Mouse (Mus musculus) CD8-positive naive resting alpha-beta T cell, adult 2 months (primary cell): Measurements from ENCODE around the gene Rngtt.
A peak's percentile ranks its signal among the peaks of the same experiment; 100 is the strongest.
"Not testable (repeated sequence)": the region's sequence is repeated elsewhere in the genome, so short reads cannot be mapped to it uniquely, and the experiment has no call there.

Source experiments
- DNase-seq, 2 experiments: peaks; one replicate each; pipeline ENCODE4 v3.0.0; 2022; ENCODE audit warnings: low read depth in 2 of 2, low spot score in 2 of 2

Gene Rngtt

GRCm38 (mm10) chr4:33309764-33310757 lies at the start of gene Rngtt:
Rngtt (plus strand) TSS chr4:33310311.
- DNase-seq, result peak; percentile 94 to 97

- no peak for DNase-seq
These were observed 49.8 kb upstream of the Rngtt start for GRCm38 (mm10) chr4:33260311-33260710.

GRCm38 (mm10) chr4:33261311-33261753 lies 48.8 kb upstream of the Rngtt start:
- DNase-seq, result no peak

- DNase-seq, result no peak
These were observed 47.2 kb upstream of the Rngtt start for GRCm38 (mm10) chr4:33262897-33263296.

- DNase-seq, result no peak
These were observed 45.0 kb upstream of the Rngtt start for GRCm38 (mm10) chr4:33264979-33265726.

DNA sequence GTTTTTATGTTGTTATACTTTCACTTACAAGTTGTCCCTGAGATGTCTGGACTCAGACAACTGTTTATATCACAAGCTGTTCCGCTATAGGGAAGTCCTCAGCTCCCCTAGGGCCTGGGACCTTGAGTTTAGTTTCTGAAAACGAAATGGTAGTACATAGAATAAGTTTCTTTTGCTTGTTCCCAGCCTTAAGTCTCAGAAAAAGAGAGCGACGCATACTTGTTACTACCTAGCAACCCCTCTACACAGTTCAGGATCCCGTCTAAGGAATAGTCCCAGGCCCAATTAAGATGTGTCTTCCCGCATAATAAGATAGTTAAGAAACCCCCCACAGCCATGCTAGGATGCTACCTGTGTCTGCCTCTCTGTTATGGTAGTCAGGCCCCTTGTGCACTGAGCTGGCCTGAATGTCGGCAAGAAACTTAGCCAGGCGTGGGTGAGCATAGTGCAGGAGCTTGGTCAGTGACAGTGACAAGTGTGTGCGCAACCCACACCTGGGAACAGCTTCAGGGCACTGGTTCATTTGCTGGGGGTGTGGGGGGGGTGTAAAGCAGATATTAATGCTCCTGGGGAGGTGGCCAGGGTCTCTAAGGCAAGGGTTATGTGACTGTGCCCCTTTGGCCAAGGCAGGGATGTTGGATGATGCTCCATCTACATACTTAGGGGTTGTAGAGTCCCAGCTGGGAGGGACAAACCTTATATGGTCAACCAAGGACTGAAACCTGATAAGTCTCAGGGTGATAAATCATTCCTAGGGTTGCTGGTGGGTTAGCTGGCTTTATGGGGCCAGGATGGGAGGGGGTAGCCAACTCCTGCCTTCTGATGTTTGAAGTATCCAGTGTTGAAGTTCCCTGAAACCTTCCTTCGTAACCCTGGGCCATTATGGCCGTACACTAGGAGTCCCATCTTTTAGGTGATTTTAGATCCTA lies 39.5 kb upstream of the Rngtt start:
- no peak for DNase-seq

DNA sequence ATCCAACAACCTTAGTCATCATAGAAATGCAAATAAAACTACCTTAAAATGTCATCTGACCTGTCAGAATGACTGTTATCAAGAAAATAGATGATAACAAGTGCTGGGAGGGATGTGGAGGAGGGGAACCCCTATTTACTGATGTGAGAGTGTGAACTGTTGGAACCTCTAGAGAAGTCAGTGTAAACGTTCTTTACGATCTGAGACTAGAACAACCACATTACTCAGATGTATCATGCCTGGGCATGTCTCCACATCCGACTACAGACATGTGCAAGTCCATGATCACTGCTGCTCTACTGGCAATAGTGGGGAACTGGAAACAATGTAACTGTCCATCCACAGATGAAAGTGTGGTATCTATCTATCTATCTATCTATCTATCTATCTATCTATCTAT lies 36.7 kb upstream of the Rngtt start:
- no peak for DNase-seq

DNA sequence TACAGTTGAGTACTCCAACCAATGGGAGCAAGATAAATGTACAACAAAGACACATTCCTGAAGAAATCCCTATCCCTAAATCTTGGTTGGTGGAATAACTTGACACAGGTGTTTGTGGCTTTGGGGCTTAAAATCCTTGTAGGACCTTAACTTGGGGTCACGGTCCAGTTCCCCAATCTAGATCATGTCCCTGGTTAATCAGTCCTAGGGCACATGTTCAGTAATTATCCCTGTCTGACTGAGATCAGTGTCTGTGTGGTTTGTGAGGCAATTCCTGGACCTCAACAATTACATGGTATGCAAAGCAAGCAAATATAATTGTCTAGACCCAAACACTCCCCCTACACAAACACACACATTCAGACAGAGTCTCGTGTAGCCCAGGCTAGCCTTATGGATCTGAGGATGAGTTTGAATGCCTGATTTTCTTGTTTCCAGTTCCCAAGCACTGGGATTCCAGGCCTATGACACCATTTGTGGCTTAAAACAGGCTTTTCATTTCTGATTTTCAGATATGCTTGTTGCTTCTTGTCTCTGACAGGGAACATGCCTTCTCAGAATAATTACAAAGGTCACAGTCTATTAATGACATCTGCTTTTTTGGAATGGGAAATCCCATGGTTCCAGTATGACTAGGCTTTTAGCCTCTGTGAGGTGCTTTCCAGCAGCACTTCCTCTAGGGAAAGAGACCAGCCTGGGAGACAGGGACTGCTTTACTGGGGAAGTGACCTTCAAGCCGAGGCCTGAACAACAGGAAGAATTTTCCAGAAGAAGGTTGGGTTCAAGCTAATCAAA lies 28.0 kb upstream of the Rngtt start:
- DNase-seq, result no peak

DNA sequence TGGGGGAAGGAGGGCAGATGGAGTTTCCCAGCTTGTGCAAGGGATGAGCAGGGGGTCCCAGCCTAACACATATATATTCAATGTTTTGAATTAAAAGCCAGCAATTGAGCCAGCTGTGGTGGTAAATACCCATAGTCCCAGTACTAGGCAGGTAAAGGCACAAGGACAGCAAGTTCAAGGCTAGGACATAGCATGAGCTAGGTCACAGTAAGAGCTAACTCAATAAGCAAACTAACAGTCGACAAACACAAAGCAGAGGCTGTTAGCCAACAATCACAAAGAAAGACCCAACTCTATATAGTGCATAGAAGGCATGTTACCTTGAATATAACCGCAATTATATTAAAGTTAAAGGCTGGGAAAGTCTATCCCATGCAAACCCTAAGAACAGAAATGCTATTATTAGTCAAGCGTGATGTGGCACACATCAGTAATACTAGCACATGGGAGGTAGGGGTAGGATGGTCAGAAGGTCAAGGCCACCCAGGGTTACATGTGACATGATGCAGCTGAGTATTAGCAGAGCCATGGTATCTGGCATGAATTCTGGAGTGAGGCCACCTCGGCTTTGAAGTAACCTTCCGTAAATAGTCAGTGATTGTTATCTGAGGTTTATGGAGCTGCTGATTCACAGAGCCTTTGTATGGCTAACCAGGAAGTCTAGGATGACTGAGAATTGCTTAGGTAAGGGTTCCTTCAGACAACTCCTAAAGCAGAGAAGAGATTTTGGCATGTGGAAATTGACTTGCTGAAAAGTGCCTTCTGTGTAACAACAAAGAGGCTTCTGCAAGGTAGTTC lies 25.8 kb upstream of the Rngtt start:
- no peak for DNase-seq

GRCm38 (mm10) chr4:33285448-33285847 lies 24.7 kb upstream of the Rngtt start:
- no peak for DNase-seq

DNA sequence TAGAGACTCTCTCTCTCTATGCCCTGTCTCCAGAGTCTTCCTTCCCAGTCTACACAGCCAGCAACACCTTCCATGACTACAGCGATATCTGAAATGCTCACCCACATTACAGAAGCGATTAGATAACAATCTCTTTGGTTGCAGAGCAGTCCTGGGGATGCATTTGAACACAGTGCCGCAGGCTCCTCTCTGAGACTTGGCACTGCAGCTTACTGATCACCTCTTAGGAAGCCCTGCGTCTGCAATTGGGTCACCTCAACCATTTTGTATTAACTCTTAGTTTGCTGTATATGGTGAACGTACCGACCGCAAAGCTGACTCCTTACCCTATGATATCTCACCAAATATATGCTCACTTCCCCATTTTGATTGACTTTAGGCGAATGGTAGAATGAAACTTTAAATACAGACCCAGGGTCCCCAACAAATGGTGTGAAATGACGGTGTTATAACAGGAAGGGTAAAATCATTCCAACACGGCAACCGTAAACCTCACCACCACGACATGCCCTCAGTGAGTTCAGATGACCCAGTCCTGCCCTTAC lies 20.9 kb upstream of the Rngtt start:
- no peak for DNase-seq

DNA sequence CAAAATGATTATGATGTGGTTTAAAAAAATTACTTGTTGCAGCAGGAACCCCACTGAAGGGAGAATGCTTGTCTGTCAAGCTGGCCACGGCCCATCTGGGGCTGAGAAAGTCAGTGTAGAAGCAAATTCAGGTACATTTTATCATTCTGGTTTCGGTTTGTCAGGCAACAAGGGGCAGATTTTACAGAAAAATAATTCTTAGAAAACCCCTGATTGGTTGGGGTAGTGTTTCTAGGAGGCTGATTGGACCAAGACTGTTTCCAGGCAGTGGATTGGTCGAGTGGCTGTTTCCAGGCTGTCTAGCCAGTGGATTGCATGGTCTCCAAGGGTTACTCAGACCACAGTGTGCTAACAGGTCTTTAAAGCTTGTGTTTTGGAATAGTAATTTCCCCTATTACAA lies 20.1 kb upstream of the Rngtt start, which contains the start of gene Pnrc1:
Gene Pnrc1, minus strand, starts transcription at position 162 of the 400 bp plus-strand sequence.
- no peak for DNase-seq

GRCm38 (mm10) chr4:33290878-33291277 lies 19.2 kb upstream of the Rngtt start:
- DNase-seq, result peak in 1 of 2 experiments; percentile 22

- DNase-seq, result peak; percentile 73 to 80
These were observed 17.4 kb upstream of the Rngtt start for GRCm38 (mm10) chr4:33292409-33293370.

DNA sequence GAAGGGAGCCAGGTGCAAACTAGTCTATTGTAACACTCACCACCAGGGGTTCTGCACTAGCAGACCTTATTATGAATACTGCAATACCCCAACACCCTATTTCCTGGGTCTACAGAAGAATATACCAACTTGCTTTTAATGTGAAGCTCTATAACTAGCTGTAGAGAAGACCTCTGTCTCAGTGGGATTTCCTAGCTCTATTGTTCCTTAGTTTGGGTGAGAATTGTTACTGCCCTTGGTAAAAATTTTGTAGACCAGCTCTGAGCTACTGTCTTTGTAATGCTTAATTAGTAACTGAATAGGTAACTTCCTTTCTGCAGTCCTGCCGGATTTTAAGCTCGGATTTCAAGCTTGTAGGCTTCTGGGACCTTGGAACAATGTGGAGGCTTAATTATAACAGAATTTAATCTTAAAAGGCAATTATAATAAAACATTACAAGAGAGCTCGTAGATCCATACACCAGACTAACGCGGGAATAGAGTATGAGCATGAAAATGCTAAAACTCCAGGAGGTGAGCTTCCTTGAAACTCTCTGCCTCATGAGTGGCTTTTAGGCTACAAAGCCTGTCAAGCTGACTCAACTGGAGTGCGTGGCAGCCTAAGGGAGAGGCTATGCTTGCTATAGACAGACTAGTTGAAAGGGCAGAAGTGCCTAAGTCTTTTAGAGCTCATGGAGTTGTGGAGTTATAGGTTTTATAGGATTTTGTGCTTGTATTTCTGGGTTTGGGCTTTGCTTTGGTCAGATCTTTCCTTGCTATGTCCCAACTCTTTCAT lies 9.0 kb upstream of the Rngtt start:
- not testable (repeated sequence) for DNase-seq

DNA sequence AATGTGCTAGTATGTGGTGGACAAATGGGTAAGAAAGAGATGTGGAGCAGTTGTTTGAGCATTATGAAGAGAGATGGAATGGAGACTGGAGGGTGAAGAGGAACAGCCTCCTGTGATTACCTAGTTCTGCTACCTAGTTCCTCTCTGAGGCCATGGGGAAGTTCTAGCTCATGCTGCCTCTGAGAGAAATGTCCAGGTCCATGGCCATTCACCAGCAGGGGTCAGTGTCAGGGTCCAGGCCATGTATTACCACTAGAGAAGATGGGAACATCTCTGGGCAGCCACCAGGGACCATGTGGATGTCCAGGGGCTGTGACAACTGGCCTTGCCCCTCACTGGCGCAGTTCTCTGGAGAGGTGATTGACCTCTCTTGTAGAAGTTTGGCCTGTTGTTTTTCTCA lies 7.1 kb upstream of the Rngtt start:
- DNase-seq, result no peak

DNA sequence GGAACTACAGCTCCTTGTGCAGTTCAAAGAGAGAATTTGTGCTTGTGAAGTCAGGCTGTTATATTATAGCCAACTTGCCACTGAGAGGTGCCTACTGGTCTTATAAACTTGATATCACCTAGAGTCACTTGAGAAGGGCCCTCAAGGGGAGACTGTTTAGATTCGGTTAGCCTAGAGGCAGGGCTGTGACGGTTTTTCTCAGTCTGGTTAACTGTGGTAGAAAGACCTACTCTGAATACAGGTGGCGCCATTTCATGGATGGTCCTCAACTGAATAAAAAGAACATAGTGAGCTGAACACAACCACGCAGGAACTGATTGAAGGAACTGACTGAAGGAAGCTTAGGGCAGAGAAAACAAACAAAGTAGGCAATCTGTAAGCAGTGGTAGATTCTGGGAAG lies 3.0 kb upstream of the Rngtt start:
- no peak for DNase-seq
